Mouse (Mus musculus) heart, adult 8-10 months (tissue): ENCODE results near the gene Btn2a2. TPM values are rescaled to one million over a fixed set of nuclear protein-coding genes. Genes with fewer than 3 reads are reported as not detected.

Source experiments
- DNase-seq: peaks from one replicate; pipeline ENCODE4 v3.0.0; 2022; ENCODE audit warnings: low spot score
- total RNA-seq, 4 experiments: library from RNA; stranded (reverse); gene quantifications; 2 replicates each; pipeline ENCODE4 v1.2.4; 2022

The Btn2a2 gene
- total RNA-seq, 4 experiments from 2014 or later: not detected

DNA sequence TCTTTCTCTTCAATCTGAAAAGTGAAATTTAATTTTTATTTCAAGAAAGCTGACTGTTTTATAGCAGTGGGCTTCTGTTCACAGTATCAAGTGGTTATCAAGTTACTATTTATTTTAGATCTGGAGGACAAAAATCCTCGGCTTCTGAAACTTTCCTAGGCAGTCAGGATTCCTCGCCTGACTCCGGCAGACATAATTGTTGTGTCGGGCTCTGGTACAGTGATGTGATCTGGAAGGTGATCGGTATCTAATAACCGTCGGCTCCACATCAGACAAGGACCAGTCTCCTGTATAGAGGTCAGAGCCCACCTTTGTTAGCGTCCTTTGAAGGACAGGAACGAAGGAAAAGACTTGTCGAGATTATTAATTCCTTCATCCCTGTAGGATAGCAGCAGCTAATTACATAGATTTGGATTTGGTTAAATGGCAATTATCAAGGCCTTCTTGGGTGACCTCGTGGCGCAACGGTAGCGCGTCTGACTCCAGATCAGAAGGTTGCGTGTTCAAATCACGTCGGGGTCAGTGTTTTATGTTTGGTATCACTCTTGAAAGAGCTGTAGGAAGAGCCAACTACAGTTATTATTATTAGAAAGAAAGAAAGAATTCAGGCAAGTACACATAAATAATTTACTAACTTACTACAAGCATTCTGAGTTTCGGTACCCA is 9.1 kb upstream of the Btn2a2 start:
- DNase-seq: peak; percentile 28

DNA sequence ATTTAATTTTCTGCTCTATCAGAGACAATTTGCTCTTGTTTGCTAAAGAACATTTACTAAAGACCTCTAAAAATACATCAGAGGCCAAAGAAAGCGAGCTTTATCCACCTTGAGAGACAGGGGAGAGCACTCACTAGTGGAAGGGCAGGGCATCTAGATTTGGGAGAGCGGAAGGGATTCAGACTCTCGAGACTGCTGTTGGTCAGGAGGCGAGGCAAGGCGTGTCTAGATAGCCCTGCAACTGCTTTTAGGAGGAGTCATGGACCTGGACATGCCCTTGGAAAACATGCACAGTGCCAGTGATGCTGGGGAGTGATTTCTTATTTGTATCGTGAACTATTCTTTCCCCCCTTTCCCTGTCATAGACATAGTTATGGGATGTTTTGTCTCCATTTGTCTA is 6.9 kb upstream of the Btn2a2 start:
- no peak for DNase-seq

DNA sequence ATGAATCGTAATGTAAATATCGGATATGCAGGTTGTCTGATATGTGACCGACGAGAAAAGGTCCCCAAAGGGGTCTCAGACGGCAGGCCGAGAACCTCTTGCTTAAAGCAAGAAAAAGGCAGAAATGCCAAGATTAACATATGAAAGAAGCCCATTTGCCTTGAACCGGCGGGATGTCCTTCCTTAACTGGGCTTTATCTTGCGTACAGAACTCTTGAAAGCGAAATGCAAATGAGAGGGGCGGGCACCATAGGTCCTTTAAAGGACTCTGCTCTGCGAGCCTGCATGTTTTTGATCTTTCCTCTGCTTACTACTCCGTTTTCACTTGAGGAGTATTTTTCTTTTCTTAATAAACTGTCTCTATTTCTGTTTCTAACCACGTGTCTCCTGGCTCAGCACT is 3.3 kb upstream of the Btn2a2 start:
- DNase-seq: no peak

DNA sequence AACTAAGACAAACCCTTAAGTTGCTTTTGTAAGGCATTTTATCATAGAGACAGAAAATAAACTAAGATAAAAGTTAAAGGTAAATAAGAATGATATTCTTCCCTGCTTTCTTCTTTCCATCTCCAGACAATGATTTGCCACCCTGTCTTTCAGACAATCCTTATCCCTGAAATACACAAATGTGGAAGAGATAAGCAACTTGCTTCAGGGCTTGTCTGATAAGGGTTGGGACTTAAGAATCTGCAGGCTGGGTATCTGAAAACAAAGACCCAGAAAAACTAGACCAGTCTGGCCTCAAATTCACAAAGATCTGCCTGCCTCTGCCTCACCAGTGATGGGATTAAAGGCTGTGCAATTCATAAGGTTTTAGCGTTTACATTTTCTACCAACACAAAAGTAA is 2.6 kb upstream of the Btn2a2 start:
- DNase-seq: no peak

DNA sequence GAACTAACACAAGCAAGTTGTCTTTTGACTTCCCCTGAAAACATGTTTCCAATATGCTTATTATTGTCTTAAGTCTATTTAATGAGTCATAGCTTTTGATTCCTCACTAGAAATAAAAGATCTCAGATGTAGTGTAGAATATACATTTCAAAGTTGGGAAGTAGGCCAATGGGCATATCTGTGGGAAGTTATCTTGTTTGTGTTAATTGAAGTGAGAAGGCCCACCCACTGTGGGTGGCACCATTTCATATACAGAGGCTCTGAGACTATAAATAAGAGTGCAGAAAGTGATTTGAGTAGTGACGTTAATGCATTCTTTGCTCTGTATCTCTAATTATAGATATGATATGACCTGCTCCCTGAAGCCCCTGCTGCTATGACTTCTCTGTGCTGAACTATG is 2.2 kb upstream of the Btn2a2 start:
- DNase-seq: no peak

DNA sequence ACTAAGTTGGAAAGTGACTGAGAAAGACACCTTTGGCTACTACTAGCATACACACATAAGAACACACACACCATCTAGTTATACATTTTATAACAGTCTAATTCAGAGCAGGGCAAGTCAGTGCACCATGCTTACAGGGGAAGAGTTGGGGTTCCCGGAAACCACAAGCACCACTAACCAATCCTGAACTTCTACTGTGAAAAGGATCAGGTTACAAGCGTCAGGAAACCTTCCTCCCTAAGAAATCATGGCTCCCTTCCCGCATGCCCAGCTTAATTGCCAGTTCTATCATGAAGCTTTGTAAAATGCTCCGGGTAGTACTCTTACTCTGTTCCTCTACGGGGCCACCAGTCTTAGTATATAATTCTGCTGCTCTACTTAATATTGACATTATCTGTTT is 3.4 kb downstream of the Btn2a2 start:
- no peak for DNase-seq

DNA sequence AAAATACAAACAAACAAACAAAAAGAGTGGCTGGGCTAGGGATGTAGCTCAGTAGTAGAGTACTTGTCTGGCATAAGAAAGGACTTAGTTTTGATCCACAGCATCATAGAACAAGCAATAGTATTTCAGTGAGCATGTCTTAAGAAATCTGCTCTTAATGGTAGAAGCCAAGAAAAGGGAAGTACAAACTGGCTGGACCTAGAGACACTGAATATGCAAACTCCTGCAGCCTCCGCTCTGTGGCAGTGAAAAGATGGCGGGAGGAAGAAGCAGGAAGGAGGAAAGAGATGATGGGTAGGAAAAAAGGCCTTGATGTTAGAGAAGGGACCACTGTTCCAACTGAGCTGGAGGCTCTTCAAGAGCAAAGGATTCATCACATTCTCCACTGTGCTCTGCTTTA is 5.5 kb downstream of the Btn2a2 start:
- no peak for DNase-seq

DNA sequence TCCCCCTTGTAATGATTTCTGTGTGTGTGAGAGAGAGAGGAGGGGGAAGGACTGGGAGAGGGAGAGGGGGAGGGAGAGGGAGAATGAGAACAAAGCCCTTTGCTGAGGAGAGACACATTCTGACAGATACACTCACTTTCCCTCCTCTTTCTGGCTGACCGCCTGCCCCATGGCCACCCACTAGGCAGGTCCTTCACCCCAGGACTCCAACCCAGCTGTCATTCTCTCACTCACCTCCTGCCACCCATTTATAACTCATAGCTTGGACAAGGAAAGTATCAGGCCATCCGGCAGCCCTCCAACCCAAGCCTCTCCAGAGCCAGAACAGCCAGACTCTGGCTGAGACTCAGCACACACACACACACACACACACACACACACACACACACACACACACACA is 13.0 kb downstream of the Btn2a2 start:
- DNase-seq: no peak

DNA sequence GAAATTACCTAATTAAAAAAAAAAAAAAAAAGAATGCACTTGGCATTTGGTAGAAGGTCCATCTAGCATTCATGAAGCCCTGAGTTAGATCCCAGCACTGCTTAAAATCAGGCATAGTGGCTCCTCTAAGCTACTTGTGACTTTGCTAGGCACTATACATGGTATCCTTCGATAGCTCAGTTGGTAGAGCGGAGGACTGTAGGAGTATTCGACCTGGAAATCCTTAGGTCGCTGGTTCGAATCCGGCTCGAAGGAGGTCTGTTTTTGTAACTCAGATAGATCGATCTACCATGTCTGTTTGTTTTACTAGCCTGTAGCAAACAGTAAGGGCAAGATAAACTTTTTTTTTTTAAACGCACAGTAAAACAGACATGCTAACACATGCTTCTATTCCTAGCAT is 21.7 kb downstream of the Btn2a2 start:
- peak; percentile 87 for DNase-seq

DNA sequence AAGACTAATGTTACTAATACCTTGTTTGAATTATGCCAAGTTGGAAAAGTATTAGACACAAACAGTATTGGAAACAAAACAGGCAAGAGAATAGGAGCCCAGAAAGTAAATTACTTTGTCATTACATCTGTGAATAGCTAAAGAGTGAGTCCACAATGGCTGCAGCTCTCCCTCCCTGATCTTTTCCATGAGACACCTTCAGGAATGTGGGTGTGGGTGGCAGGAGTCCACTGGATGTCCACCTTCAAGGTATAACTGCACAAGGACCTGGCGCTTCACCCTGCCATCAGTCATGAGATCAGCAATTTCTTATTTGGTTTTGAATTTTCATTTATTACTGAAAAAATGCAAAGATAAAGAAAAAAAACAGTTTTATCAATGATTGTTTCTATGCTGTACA is 22.4 kb downstream of the Btn2a2 start:
- DNase-seq: no peak

DNA sequence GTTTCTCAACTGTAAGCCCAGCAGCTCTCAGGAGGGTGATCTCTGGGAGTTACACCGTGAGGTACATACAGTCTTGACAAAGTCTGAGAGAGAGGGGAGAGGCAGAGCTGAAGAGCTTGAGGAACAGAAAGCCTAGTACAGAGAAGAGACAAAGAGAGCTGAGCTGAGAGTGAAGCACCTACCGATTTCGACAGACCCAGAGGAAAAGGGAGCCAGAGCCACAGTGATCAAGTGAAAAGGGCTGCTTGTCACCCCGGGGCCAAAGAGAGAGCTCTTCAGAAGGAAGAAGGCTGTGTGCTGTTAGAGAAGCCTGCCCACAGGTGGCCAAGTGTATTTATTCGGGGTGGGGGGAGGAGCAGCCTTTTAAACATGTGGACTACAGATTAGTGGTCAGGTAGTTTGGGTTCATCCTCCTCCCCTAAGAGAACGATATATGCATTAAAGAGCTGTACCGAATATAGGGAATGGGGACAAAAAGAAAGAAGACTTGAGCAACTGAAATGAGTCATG is 23.0 kb downstream of the Btn2a2 start, which contains the start of gene Btn1a1:
Gene Btn1a1, minus strand, starts transcription at position 302 of the 510 bp plus-strand sequence.
- no peak for DNase-seq

DNA sequence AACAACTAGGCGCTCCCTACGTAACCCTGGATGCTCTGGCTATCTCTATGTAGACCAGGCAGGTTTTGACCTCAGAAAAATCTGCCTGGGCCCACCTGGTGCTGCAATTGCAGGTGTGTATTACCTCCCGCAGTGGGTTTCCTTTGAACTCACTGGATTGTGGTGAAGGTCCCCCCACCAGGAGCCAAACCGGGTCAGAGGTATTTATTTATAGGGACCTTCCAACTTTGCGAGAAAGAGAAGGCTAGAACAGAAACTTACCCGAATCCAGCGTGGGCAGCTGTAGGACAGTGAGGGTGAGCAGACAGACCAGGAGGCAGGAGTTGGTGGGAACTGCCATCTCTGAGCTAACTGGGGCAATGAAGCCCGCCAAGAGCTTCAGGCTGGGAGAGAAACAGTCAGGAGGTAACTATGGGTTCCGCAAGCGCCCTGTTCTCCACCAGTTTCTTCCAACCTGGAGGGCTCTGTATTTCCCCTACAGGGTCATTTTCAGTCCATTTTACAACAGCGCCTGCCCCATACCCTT is 23.8 kb downstream of the Btn2a2 start:
- no peak for DNase-seq

DNA sequence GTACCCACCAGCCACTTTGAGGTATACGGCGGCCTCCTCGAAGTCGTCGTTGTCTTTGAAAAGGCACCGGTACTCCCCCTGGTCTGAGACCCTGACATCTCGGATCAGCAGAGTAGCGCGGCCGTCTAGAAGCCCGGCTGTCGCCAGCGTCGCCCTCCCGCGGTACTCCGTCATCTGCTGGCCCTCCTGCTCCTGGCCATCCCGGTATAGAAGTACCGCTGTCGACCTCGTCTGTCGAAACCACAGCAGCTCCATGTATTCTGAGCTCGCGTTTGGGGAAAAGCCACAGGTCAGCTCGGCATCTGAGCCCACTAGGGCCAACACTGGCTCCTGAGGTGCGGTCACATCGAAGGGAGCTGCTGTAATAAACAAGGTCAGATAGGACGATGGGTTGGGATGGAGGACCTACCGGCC is 24.4 kb downstream of the Btn2a2 start:
- no peak for DNase-seq

DNA sequence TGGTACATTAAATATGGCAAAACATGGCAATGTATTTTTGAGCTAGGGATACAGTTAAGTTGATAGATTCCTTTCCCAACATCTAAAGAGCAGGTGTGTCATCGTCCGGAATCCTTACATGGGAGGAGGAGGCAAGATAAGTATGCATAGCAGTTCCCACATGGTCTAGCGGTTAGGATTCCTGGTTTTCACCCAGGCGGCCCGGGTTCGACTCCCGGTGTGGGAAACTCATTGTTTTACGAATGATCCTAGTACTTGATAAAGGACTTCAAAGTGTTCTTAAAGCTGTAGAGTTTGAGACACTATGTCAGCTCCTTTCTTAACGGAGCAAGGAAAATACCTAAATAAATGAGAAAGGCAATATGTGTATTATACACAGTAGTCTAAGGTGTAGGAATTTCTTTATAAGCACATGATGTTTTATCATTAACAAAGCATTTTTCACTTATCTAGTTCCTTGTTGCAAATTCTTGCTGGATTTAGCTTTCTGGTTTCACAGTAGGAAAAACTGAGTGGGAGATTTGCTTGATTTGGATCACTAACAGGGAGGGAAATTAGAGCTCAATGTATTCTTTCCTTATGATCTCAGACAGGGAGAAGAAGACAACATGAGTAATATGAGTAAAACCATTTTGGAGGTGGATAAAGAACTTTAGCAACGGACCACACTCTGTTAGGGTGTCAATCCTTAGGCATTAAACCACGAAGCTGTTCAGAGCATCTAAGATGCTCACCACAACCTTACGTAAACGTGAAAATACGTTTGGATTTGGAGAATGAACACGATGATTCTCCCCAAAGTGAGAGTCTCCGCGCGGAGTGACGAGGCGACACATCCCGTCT is 25.1 kb downstream of the Btn2a2 start:
- DNase-seq: peak; percentile 87

DNA sequence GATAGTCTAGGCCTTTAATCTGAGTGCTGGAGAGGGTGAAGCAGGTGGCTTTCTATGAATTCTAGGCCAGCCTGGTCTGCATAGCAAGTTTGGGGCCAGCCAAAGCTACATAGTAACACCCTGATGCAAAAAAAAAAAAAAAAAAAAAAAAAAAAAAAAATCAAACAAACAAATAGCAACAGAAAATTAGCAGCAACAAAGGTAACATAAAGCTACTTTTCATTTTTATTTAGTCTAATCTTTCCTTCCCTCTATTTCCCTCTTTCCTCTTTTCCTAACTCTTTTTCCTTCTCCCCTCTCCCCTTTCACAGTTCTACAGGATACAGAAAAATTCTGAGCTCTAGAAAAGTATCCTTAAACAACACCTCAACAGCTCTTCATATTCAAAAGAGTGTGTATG is 26.0 kb downstream of the Btn2a2 start:
- DNase-seq: no peak

DNA sequence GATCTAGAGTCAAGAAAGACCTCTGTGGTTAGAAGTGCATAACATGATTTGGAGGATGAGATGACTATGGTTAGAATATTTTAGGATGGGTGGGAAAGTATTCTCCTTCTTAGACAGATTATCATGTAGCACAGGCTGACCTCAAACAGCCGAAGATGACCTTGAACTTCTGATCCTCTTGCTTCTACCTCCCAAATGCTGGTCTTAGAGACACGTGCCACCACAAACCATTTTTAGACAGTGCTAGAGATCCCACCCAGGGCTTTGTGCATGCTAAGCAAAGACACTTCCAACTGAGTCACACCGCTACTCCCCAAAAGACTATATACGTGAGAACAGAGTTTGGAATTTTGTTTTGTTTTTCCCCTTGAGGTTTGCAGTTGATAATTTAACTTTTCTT is 26.6 kb downstream of the Btn2a2 start:
- no peak for DNase-seq

DNA sequence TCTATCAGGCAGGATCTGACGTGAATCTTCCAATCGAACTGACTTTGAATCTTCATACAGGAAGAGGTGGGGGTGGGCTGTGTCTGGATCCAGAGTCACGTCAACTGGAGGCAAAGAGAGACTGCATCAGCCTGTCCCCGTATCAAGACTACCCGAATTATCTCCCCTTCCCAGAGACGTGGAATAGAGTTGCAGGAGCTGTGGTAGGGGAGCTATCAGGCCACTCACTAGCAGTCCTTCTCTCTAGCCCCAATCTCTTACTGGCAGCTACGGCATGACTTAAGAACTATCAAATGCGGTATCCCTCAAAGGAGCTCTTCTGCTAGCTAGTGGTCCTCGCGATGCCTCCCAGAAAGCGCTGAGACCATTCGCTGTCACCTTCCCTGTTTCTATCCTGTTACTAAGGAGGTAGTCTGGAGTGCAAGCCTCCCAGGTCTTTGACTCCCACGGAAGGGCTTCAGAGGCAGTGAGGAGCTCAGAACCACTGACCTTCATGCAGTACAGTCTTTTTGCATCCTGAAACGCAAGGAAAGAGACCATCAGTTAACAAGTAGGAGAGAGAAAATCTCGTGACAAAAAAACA is 29.3 kb downstream of the Btn2a2 start:
- DNase-seq: no peak

DNA sequence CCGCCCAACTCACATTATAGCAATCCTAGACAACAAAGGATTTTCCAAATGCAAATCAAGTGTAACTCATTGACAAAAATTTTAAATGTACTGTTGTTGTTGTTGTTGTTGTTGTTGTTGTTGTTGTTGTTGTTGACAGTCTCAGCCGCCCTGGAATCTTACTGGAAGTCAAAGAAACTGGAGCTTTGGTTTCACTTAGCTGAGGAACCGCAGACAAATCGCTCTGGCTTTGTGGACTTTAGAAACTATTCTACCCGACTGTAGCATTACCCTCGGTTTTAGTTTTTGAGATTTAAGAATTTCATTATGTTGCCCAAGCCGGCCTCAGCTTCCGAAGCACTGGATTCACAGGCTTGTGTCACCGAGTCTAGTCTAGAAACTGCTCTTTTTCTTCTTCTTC is 34.7 kb downstream of the Btn2a2 start:
- DNase-seq: no peak

DNA sequence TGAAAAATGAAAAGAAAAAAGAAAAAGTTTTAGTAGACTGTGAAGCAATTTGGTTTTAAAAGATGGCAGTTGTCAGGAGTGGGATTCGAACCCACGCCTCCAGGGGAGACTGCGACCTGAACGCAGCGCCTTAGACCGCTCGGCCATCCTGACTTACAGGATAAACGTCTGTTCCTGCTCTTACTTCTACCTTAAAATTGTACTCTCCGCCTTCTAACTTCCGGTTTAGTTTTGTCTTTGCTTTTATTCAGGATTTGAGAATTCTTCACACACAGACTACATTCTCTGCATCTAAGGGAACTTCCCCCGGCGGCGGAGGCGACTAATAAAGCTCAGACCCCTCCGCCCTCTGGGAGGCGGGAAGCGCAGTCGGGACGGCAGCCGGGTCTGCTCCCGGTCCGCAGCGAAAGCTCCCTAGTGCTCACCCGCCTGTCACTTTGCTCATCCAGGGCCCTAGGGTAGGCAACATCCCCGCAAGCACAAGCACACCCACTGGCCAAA is 35.2 kb downstream of the Btn2a2 start:
- peak; percentile 93 for DNase-seq

DNA sequence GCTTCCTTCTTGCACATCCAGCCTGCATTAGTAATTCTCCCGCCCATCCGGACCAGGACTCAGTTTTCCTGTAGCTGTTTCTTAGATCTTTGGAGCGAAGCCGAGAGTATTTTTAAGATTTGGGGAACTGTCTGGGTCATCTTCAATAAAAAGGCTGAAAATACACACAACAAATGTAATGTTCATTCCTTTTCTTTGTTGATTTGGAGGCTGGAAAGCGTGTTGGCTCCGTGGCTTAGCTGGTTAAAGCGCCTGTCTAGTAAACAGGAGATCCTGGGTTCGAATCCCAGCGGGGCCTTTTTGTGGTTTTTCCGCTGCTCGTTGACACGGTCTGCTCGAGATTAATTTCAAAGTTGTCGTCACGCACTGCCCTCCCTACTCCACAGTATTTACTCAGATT is 38.3 kb downstream of the Btn2a2 start:
- DNase-seq: peak; percentile 94

DNA sequence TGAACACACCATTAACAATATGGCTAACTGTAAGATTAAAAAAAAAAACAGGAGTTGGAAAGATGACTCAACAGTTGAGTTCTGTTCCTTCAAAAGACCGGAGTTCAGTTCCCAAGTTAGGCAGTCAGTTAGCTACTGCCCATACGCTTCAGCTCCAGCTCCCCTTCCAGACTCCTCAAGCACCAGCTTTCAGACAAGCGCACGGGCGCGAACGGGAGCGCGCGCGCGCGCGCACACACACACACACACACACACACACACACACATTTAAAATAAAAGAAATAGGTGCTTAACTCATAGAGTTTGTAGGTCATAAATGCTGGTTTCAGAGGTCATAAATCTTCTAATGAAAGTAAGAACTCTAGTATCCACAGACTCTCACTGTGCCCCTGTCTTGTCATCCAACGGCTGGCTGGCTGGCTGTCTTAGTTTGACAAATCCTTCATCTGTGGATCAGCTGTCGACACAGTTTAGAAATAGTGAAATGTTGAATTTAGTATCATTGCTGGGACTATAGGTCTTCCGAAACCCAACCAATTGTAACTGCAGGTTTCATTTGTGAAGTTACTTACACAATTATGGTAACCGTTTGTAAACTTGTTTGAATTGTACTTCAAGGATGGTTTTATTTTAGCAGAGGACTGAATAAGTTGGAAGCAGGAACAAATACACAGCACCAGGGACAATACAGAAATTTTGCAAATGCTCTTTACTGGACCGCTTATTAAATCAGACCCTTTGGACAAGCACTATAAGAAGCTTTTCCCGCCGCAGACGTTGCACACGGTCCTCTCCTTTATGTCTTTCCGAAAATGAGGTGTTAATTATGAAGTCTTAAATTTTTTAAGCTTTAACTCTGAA is 39.2 kb downstream of the Btn2a2 start:
- peak; percentile 53 for DNase-seq
